Mouse (Mus musculus) regulatory T cell (primary cell): ENCODE measurements at regions not wholly inside any gene's neighbourhood (a gene's known extent, or its start where the extent isn't known, plus 50 kb on each side); places are given as distances from the start of the nearest gene placed in this dataset.

Source experiments
- in situ Hi-C: fragments of 300-600 bp; cut with MboI, MseI; formaldehyde crosslinking; loops from one replicate; pipeline ENCODE4 v1.15.1; 2025; ENCODE audit warnings: high pct_unique_total_duplicates

DNA sequence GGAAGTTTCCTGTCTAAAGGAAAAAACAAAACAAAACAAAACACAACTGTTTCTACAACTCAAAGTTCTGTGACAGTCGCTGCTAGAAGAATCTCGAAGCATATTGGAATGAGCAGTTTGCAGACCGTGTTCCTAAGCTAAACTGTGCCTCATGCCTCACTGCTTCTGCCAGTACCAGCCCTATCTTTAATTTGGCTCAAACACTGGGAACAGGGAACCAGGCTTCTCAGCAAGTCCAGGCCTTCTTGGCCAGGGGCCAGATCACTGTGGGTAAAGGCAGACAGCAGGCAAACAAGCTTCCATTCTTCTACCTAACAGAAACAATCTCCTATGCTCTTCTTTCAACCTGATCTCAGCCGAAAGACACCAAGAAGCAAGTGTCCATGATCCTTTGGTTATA, 56.5 kb downstream of the Tmsb4x start:
- in situ Hi-C loops: no loop called here

GRCm38 (mm10) chrX:167151341-167151740, 57.8 kb downstream of the Tmsb4x start:
- in situ Hi-C loops: no loop called here

DNA sequence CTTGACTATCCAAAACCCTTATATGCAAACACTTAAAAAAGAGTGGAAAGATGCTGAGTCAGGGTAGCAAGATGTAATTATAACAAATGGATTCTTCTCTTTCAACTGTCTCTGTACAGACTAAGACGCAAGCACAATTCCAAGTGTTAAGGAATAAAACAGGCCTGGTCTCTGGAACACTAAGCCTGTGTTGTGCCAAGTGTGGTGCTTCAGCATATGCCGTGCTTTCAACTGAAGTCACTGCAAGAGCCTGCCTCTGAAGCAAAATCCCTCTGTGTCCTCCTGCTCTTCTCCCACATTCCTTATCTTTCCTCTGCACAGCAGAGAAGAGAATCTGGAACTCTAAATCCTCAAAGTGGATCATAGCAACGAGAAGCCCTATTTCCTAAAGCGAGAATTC, 59.7 kb downstream of the Tmsb4x start:
- in situ Hi-C loops: no loop called here

DNA sequence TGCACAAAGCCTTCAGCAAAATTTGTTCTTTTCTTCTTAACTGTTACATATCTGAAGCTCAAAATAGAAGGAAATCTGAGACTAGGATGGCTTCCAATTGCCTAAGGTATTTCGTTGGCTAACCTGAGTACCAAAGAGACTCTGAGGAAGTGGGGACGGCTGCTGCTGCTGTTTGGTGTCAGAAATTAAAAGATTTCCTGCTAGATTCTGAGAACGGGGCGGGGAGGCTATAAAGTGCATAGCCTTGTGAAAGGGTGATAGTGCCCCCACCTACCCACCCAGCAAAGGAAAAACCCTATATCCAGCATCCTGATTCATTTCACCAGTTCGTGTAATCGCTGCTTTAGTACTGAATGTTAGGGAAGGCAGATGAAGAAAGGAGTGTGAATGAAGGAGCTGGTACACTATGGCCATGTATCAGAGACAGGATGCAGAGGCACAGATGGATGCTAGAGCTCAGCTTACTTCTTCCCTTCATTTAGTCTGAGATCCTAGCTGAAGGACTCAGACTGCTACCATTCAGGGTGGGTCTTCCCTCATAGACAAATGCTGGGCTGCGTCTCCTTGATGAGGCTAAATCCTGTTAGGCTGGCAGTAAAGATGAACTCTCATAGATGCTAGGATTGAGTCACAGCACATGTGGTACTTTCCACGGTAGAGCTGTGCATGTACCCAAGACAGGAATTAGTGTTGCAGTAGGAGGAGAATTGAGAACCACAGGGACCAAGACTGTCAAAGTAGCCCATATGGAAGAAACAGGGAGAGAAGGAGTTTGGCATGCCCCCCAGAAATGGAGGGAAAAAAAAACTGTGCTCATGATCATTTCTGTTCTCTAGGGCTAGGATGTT, 62.4 kb downstream of the Tmsb4x start:
- in situ Hi-C loops: no loop called here

DNA sequence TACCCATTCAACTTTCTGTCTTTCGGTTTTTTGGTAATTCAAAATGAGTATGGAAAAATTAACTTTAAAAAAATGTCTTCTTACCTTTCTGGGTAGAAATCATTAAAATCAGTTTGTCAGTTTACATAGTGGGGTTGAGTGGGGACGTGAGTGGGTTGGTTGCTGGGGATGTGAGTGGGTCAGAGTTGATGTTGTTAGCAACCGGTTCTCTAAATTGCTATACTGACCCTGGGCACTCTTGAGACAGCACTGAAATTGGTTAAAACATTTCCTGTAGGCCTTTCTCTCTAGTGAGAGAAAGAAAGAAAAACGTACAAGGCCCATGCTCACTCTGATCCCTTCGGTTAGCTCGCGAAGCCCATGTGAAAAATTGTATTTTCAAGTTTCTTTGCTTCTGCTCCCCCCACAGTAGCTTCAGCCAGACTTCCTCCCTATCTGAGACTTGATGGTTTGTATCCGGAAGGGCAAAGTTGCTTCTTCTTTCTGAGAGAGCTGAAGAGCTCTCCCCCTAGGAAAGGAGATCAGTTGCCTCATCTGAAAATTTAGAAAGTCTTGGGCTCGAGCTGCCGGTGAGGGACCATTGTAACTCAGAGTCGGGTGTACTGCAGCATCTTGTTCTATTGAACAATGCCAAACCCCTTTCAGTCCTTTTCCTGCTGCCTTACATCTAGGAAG, 63.5 kb downstream of the Tmsb4x start:
- in situ Hi-C loops: no loop called here

DNA sequence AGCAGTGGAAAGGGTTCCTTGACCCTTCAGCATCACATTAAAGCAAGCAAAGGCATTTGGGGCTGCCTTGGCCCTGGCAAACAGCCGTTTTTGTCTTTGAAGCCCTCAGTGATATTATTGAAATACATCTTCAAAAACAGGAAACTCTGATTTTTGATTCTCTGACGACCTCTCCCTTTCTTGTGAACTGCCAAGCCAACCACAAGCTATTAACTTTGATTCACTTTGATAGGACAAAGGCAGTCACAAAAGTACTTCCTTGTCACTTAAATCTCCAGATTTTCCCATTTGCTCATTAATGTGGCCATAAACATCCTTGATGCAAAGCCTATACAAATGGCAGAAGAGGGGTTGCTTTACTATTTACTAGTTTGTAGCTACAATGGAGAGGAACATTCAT, 70.0 kb downstream of the Tmsb4x start:
- in situ Hi-C loops: no loop called here

GRCm38 (mm10) chrX:167134250-167134649, 74.9 kb downstream of the Tmsb4x start:
- in situ Hi-C loops: no loop called here

- in situ Hi-C loops: no loop called here
Measured at GRCm38 (mm10) chrX:167132989-167133395, 76.1 kb downstream of the Tmsb4x start.

- in situ Hi-C loops: no loop called here
Measured at GRCm38 (mm10) chrX:167131317-167131716, 77.8 kb downstream of the Tmsb4x start.

DNA sequence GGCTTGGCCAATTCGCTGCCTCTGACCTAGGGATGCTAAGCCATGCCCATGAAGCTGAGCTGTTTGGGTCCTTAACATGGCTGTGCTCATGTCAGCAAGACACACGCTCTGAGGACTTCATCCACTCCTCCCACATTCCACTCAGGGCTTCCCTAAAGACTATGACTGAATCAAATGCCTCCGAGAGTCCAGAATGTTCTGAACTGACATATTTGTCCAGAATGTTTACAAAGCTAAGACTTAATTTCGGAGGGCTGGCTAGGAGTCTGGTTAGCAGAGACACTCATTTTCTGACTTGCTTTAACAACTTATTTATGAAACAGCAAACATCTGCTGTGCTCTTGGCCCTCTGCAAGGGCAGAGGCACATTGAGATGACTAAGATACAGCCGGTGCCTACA, 78.5 kb downstream of the Tmsb4x start:
- in situ Hi-C loops: no loop called here

- in situ Hi-C loops: no loop called here
Measured at GRCm38 (mm10) chrX:167119288-167119687, 89.8 kb downstream of the Tmsb4x start.

DNA sequence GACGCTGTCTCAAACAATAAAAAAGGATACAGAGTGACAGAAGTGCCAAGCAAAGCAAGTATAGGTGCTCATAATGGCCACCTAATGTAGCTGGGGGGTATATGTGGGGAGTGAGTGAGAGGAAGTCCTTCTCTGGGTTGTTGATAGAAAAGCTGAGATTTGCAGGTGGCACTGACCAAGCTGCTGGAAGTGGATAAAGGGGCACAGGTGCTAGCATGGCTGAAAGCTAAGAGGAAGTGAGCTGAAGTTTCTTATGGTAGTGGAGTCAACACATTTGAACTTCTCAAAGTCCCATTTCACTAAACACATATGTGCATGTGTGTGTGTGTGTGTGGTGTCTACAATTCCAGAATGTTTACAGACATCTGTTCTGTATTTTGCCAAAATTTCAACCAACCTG, 94.0 kb downstream of the Tmsb4x start:
- in situ Hi-C loops: no loop called here

DNA sequence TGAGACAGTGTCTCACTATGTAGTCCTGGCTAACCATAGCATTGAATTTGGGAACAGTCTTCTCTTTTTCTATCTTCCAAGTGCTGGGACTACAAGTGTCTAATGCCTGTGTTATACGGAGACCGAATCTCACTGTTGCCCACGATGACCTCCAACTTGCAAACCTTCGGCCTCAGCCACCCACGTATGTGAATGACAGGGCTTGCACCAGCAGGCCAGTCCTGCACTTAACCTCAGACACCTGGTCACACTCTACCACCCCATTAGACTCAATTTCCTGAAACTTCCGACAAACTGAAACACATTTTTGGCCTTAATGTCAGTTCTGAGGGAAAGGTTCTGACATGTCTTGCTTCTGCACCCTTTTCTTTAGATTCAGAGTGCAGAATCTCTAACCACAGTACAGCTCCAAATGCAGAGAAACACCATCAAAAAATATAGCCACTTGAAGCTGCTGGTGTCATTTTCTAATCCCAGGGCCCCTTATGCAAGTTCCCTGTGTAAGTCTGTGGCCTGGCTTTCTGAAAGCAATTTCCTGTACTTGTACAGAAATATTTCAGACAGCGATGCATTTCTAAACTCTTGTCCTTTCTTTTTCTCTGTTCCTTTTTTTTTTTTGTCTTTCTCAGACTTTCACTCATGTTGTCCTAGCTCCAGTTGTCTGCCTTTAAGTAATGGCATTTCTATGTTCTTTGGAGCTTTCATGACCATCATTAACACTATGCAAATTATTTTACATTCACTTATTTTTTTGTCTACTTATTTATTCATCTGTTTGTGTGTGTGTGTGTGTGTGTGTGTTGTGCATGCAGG, 97.8 kb downstream of the Tmsb4x start:
- in situ Hi-C loops: loop anchor here (5.0 kb wide), 1 partner anchor 86 kb away; no protein-coding TSS in a partner anchor

DNA sequence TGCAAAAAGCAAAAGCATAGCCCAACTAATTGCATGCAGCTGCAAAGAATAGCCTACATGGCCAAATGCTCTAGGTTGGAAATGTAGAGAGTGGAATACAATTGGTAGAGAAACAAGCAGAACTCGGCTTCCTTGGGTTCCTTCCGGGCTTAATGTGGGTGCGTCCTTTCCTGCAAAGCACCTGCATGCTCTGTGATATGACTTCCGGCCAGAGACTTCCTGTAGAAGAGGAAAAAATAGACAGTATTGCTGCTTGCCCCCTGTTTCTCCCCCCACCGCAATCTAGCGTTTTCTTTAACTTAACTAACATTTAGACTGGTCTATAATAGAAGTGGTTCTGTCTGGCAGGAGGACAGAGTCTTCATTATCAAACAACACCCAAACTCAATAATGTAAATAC, 100.8 kb downstream of the Tmsb4x start:
- in situ Hi-C loops: no loop called here

DNA sequence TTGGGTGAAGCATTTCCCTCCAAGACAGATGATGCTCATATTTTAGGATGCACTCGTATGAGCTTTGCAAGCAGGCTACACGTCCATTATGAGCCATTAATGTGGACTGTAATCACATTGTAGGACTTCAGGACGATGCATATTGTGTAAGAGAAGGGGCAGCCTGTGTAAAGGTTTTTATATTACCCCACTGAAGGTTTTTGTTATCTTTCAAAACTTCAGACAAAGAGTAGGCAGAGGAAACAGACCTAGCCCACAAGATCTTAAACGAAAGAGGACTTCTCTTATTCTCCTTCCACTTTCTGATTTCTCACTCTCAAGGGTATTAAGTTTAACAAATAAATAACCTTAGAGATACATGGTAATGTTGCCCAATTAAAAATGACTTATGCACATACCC, 101.6 kb downstream of the Tmsb4x start:
- in situ Hi-C loops: no loop called here

GRCm38 (mm10) chrX:167105931-167106417, 103.1 kb downstream of the Tmsb4x start:
- in situ Hi-C loops: no loop called here

GRCm38 (mm10) chrX:167105354-167105753, 103.8 kb downstream of the Tmsb4x start:
- in situ Hi-C loops: no loop called here

- in situ Hi-C loops: no loop called here
Measured at GRCm38 (mm10) chrX:167104247-167104621, 104.9 kb downstream of the Tmsb4x start.

DNA sequence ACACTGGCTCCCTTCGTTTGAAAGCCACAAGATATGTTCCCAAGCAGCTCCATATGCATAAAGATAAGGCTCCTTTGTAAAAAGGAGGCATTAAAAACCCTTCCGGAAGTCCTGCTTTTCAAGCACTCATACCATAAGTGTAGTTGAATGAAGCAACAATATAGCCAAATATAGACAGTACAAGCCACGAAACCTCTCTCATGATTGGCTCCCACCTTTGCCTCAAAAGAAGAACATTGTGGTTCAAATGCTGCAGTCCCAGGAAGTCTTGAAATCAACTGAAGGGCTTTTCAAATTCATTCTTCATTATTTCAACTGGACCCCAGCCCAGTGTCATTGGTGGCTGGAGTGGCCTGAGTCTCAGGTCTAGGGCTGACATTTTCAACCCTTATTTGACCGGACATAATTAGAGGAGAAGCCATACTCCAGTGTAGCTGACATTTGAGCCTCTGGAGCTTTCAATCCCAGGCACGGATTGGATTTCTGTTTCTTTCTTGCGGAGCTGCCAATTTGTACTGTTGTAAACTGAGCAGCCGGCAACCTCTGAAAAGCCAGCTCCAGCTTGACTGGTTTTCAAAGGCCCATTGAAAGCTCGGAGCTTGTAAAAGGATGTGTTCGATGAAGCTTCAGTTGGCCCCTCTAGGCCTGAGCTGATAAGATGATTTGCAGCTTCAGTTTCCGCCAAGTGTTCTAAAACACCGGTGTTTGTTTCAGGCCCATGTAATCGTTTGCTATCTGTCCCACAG, 105.4 kb downstream of the Tmsb4x start:
- in situ Hi-C loops: no loop called here

DNA sequence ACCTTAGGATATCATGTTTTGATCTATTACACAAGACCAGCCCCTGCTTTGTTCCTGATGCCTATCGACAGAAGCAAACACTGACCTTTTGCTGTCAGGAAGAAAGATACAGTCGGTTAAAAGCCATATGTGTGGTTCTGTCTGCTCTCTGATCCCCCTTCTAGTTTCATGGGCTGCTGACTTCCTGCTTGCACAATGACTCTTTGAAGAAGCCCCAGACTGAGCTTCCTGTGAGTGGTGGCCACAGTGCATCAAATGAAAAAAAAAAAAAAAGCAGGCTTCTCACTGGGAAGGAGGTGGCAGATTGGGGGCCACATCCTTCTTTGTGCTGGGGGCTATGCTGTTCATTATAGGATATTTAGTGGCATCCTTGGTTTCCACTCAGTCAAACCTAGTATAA, 107.2 kb downstream of the Tmsb4x start:
- in situ Hi-C loops: no loop called here

DNA sequence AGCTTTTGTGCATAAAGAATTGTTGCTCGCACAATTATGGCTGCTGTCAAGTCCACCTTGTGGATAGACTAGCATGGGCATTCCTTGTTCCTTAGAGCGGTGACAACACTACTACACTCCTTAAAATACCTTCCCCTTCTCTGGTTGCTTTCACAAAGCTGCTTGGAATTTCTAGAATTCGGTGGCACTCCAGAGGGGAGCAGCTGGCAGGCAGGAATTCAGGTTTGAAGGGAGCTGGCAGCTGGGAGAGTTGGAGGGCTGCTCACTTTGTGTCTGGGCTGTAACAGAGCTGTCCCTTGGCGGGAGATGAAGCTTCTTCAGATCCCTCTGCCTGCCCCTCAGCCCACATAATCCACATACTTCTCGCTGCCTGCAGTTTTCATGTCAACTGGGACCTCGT, 109.7 kb downstream of the Tmsb4x start:
- in situ Hi-C loops: no loop called here
